Mouse (Mus musculus) limb, embryonic 12.5 days (tissue): Measurements from ENCODE around the gene Olfr821. TPM values are rescaled to one million over a fixed set of nuclear protein-coding genes. Genes with fewer than 3 reads are reported as not detected.
"Not testable (repeated sequence)": the region's sequence is repeated elsewhere in the genome, so short reads cannot be mapped to it uniquely, and the experiment has no call there.

Experiments
- ATAC-seq: fragments of 200-750 bp; cut with Nextera tagmentation; 2 replicates; pipeline ENCODE4 v1.8.0; 2017; ENCODE audit warnings: low read depth, moderate TSS enrichment; ENCODE audit not compliant: insufficient number of reproducible peaks, insufficient read depth, low FRiP score, low TSS enrichment
- H3K27ac ChIP-seq: fragments of 300-500 bp; sonication (generic); 2 replicates; pipeline ENCODE4 v1.5.1; 2016; ENCODE audit warnings: mild to moderate bottlenecking, moderate library complexity
- H3K27me3 ChIP-seq: fragments of 300-500 bp; sonication (generic); 2 replicates; pipeline ENCODE4 v1.6.1; 2016; ENCODE audit warnings: mild to moderate bottlenecking, moderate library complexity
- H3K36me3 ChIP-seq: fragments of 300-500 bp; sonication (generic); 2 replicates; pipeline ENCODE4 v1.6.1; 2016; ENCODE audit warnings: mild to moderate bottlenecking, moderate library complexity
- H3K4me1 ChIP-seq: fragments of 300-500 bp; sonication (generic); replicated peaks from 2 replicates; pipeline ENCODE4 v1.6.1; 2016
- H3K4me2 ChIP-seq: fragments of 300-500 bp; sonication (generic); 2 replicates; pipeline ENCODE4 v1.6.1; 2016; ENCODE audit warnings: mild to moderate bottlenecking, moderate library complexity
- H3K4me3 ChIP-seq: fragments of 300-500 bp; sonication (generic); replicated peaks from 2 replicates; pipeline ENCODE4 v1.5.1; 2016; ENCODE audit warnings: mild to moderate bottlenecking
- H3K9ac ChIP-seq: fragments of 300-500 bp; sonication (generic); replicated peaks from 2 replicates; pipeline ENCODE4 v1.6.1; 2016; ENCODE audit warnings: mild to moderate bottlenecking, moderate library complexity
- H3K9me3 ChIP-seq: fragments of 300-500 bp; sonication (generic); 2 replicates; pipeline ENCODE4 v1.6.1; 2016; ENCODE audit warnings: mild to moderate bottlenecking, moderate library complexity
- WGBS: fragments of 180-500 bp; shearing (Covaris S2); methylation state at CpG from one replicate; pipeline ENCODE4 v1.1.7; 2016; 5-methylcytosine and 5-hydroxymethylcytosine counted together
- polyA plus RNA-seq: library from polyadenylated mRNA; unstranded; fragments of >200 nt; fragmentation: Nextera tagmentation; extraction: Ambion mirVana; gene quantifications from 2 replicates; pipeline ENCODE4 v1.2.1, GENCODE M21; 2016

The Olfr821 gene
- polyA plus RNA-seq, result not detected in 2 replicates

DNA sequence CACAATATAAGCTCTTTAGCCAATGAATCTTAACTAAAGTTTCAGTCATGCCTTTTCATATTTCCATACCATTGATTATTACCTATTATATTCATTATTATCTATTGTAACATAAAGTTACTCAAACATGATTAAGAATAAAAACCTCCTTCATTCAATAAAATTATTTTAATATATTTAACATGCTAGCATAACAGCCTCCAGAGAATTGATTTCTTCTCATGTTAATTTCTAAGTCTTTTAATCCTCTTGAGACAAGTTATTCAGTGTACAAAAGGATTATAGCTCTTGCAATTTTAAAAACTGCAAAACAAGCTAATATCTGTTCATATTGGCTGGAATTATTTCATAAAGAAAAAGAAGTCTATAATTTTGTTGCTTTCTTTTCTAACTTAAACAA is at the start of gene Olfr821:
Gene Olfr821, plus strand, starts transcription at position 301 of the 400 bp plus-strand sequence.
- no peak within 1 kb of the TSS for H3K4me2 ChIP-seq
- H3K4me1 ChIP-seq, result no peaks in the 10 kb centered on the region
- no peaks in the 10 kb centered on the region for H3K9me3 ChIP-seq
- H3K9ac ChIP-seq, result no peak within 1 kb of the TSS
- H3K4me3 ChIP-seq, result no peak within 1 kb of the TSS
- no peak within 1 kb of the TSS for H3K27ac ChIP-seq
- H3K27me3 ChIP-seq, result no peaks in the 10 kb centered on the region
- ATAC-seq, result no peak
- H3K36me3 ChIP-seq, result no peaks in the 10 kb centered on the region

DNA sequence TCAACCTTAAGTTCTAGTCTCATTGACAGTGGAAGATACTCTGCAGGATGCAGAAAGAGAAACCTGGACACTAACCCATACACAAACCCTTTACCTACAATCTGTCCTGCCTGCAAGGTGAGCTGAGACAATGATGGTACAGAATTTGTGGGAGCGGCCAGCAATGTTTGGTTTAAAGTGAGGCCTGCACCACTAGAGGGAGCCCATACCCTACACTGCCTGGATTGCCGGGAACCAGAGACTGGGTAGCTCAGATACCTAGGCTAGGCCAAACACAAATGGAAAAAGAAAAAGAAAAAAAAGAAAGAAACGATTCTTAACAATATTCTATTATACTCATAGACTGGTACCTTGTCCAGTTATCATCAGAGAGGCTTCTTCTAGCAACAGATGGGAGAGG is 48.3 kb upstream of the Olfr821 start:
- H3K36me3 ChIP-seq, H3K4me3 ChIP-seq, H3K9ac ChIP-seq, H3K4me1 ChIP-seq, H3K27ac ChIP-seq, H3K27me3 ChIP-seq, H3K9me3 ChIP-seq, ATAC-seq, H3K4me2 ChIP-seq: not testable (repeated sequence)
- WGBS, result no CpG with 5 or more reads among the region's 3 CpGs

DNA sequence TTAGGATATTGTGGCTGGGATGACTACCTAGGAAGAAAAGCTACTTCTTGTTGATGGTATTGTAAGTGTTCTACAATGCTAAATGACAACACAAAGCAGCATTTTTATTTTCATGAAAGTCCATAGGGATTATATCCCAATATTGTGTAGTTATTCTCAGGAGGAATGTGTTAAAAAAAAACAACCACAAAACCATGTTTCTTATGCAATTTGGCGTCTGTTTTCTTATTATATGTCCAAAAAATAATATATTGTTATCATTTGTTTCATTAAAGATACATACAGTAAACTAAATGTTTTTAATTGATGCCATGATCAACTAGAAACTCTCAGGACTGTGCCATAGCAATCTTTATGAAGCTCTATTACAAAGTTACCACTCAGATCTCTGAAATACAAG is 45.2 kb upstream of the Olfr821 start, which contains the start of gene Gm10310:
Gene Gm10310, minus strand, starts transcription at position 101 of the 400 bp plus-strand sequence.
- WGBS, result no CpG with 5 or more reads among the region's 1 CpGs

DNA sequence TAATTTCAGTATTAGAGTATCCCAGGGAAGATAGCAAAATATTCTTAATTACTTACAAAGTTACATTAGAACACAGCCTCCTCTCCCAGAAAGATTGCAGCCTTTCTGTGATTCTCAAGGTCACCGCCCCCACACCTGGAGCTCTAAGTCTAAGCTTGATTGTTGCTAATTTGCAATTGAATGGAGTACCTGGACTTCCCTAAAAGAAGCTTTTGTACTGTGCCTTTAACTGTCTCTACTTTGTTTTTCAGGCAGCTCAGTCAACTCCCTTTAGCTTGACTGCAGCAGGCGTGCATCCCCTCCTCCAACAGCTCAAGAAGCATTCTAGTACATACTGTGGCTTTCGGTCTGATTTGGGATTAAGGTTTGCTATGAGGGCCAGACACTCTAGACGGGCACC is 26.0 kb upstream of the Olfr821 start:
- WGBS, result 86% methylated on average over 4 of the region's 4 CpGs
- not testable (repeated sequence) for H3K27me3 ChIP-seq, ATAC-seq, H3K36me3 ChIP-seq, H3K4me3 ChIP-seq, H3K4me1 ChIP-seq, H3K9ac ChIP-seq, H3K9me3 ChIP-seq, H3K4me2 ChIP-seq, H3K27ac ChIP-seq

More for the DNA sequence above, 45.2 kb upstream of the Olfr821 start, which contains the start of gene Gm10310:
- H3K4me1 ChIP-seq, H3K9ac ChIP-seq, H3K27me3 ChIP-seq, H3K4me3 ChIP-seq, ATAC-seq, H3K4me2 ChIP-seq, H3K9me3 ChIP-seq, H3K27ac ChIP-seq, H3K36me3 ChIP-seq: not testable (repeated sequence)

DNA sequence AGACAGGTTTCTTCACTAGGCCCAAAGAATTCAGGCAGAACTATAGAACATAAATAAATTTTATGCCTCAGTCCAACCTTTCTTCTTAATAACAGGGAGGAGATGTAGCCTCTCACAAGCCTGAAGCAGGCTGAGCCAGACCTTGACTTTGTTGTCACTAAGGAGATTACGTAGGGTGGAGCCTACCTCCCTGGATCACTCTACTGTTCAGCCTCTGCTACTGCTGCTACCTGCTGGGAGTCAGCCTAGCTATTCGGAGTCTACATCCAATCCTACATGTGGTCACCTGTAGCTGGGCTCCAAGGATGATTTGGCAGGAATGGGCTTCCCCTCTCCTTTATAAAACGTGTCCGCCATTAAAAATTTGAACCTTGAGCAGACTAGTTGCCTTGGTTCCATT is 24.8 kb upstream of the Olfr821 start:
- H3K27me3 ChIP-seq, H3K36me3 ChIP-seq, H3K27ac ChIP-seq, H3K4me2 ChIP-seq, H3K4me3 ChIP-seq, H3K9ac ChIP-seq, H3K9me3 ChIP-seq, ATAC-seq, H3K4me1 ChIP-seq: not testable (repeated sequence)
- 87% methylated on average over 4 of the region's 4 CpGs for WGBS

GRCm38 (mm10) chr10:130012321-130012720 is 17.8 kb upstream of the Olfr821 start, which contains the start of gene Olfr820:
Olfr820 (plus strand) TSS chr10:130012621.
- no peaks in the 10 kb centered on the region for H3K27me3 ChIP-seq
- H3K4me1 ChIP-seq, result no peaks in the 10 kb centered on the region
- H3K27ac ChIP-seq, result no peak within 1 kb of the TSS
- H3K4me2 ChIP-seq, result no peak within 1 kb of the TSS
- H3K9me3 ChIP-seq, result no peaks in the 10 kb centered on the region
- ATAC-seq, result no peak
- no peaks in the 10 kb centered on the region for H3K36me3 ChIP-seq
- no peak within 1 kb of the TSS for H3K4me3 ChIP-seq
- H3K9ac ChIP-seq, result no peak within 1 kb of the TSS

DNA sequence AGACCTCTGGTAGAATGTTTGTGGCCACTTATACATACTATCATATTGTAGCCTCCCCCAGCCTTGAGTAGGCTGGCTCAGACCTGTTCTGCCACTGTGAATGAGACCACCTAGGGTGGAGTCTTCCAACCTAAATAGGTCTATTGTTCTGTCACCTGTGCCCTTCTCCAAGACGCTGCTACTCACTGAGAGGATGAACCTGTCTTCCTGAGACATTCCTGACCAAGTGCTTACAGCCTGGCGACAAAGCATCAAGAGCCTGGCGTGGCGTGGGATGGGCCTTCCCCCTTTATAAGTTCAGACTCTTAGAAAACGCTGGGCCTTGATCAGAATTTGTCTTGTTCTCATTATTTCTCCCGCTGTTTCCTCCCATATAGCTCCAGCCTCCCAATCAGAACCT is 6.9 kb downstream of the Olfr821 start:
- Histone ChIP-seq H3K4me3 (no peak overlapping the region), H3K4me2 (no peak overlapping the region), H3K36me3 (no peaks in the 10 kb centered on the region), H3K27ac (no peak overlapping the region), H3K27me3 (no peaks in the 10 kb centered on the region), H3K9me3 (no peaks in the 10 kb centered on the region), H3K9ac (no peak overlapping the region), H3K4me1 (no peaks in the 10 kb centered on the region)
- WGBS, result 72% methylated on average over 6 of the region's 6 CpGs
- ATAC-seq, result no peak

DNA sequence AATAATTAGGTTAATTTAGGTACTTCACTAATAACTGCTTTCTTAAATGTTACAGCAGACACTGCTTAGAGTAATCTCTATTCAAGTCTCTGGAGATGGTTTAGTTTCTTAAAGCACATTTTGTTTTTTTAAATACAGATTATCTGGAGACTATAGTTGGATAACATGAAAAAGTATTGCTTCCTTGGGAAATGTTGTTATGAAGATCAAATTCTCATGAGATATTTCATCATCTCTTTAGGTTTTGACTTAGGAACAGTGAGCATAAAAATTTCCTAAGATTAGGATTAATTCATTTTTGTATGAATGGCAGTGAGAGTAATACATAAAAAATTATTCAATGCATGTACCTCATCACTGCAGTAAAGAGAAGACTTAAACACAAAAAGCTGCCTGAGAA is 40.8 kb downstream of the Olfr821 start, which contains the start of gene Olfr822:
Gene Olfr822, plus strand, starts transcription at position 301 of the 400 bp plus-strand sequence.
- Histone ChIP-seq H3K9me3 (no peaks in the 10 kb centered on the region), H3K36me3 (no peaks in the 10 kb centered on the region), H3K4me2 (no peak within 1 kb of the TSS), H3K27me3 (no peaks in the 10 kb centered on the region), H3K4me1 (no peaks in the 10 kb centered on the region), H3K4me3 (no peak within 1 kb of the TSS), H3K27ac (no peak within 1 kb of the TSS), H3K9ac (no peak within 1 kb of the TSS)
- no peak for ATAC-seq

Other genes with a start within 250 kb of the Olfr821 start
- not detected in 2 replicates for gene Olfr810, start 235.4 kb upstream of the Olfr821 start, polyA plus RNA-seq
- not detected in 2 replicates for gene Olfr811, start 226.0 kb upstream of the Olfr821 start, polyA plus RNA-seq
- gene Olfr812, start 184.3 kb upstream of the Olfr821 start, polyA plus RNA-seq, result not detected in 2 replicates
- not detected in 2 replicates for gene Olfr813, start 175.0 kb upstream of the Olfr821 start, polyA plus RNA-seq
- gene Olfr814, start 150.5 kb upstream of the Olfr821 start, polyA plus RNA-seq, result not detected in 2 replicates
- gene Olfr815, start 124.5 kb upstream of the Olfr821 start, polyA plus RNA-seq, result not detected in 2 replicates
- gene Olfr816, start 114.8 kb upstream of the Olfr821 start, polyA plus RNA-seq, result not detected in 2 replicates
- not detected in 2 replicates for gene Olfr818, start 81.2 kb upstream of the Olfr821 start, polyA plus RNA-seq
- not detected in 2 replicates for gene Olfr819, start 63.1 kb upstream of the Olfr821 start, polyA plus RNA-seq
- gene Olfr247, start 54.2 kb upstream of the Olfr821 start, polyA plus RNA-seq, result not detected in 2 replicates
- not detected in 2 replicates for gene Gm10310, start 45.3 kb upstream of the Olfr821 start, polyA plus RNA-seq
- gene Olfr820, start 17.7 kb upstream of the Olfr821 start, polyA plus RNA-seq, result not detected in 2 replicates
- not detected in 2 replicates for gene Olfr822, start 40.9 kb downstream of the Olfr821 start, polyA plus RNA-seq
- gene Olfr823, start 85.0 kb downstream of the Olfr821 start, polyA plus RNA-seq, result not detected in 2 replicates
- not detected in 2 replicates for gene Olfr824, start 99.7 kb downstream of the Olfr821 start, polyA plus RNA-seq
- not detected in 2 replicates for gene Olfr825, start 136.4 kb downstream of the Olfr821 start, polyA plus RNA-seq
- gene Olfr826, start 153.8 kb downstream of the Olfr821 start, polyA plus RNA-seq, result not detected in 2 replicates
- gene Olfr827, start 184.1 kb downstream of the Olfr821 start, polyA plus RNA-seq, result not detected in 2 replicates
- 0.06 TPM in 1 of 2 replicates, not detected in the other for gene Neurod4, start 249.9 kb downstream of the Olfr821 start, polyA plus RNA-seq